Mouse (Mus musculus) liver, embryonic 14.5 days (tissue): Measurements from ENCODE around the gene Gpx4.

Experiments
- CTCF ChIP-seq: IDR thresholded peaks from 2 replicates; pipeline ENCODE4 v1.5.1; 2016; ENCODE audit warnings: antibody characterized with exemption, low read depth, control low read depth
- EP300 ChIP-seq: IDR thresholded peaks from 2 replicates; pipeline ENCODE4 v1.6.1; 2016; ENCODE audit warnings: antibody characterized with exemption, low read depth

DNA sequence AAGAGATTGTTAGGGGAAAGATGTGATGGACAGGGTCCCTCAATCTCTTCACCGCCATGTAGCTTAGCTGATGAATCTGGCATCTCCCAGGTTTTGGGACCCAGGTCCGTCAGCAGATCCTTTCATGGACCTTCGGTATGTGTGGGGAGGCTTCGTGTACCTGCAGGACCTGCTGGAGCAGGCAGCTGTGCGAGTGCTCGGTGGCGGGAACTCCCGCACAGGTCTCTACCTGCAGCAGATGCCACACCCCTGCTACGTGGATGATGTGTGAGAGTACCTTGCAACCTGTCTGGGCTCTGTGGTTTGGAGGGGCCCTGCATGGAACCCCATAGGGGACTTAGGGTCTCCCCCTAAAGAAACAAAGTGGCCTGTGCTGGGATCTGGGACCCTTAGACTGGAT, 45.0 kb upstream of the Gpx4 start:
- TF ChIP-seq EP300 (no peak), CTCF (no peak)
